Mouse (Mus musculus): ENCODE results near the gene Opalin. TPM values are rescaled to one million over a fixed set of nuclear protein-coding genes. Genes with fewer than 3 reads are reported as not detected.

Gene Opalin
- total RNA-seq, 4 experiments from 2014 or later, result not detected

- no peak for DNase-seq (ENCODE audit: low spot score)
These were observed 3.0 kb downstream of the Opalin start for GRCm38 (mm10) chr19:41073746-41074455.

DNA sequence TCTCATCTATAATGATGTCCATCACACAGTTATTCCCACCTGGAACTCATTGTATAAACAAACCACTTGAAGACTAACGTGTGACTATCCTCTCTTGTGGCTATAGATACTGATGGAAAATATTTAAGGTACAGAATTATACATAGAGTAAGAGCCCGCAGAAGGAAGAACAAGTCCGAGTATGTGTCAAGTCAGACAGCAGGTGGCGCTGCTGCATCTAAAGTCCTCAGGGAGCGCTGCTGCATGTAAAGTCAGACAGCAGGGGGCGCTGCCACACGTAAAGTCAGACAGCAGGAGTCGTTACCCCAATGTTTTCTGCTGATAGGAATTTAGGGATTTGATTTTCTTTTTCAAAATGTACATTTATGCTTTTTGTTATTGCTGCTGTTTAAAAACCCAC, 5.4 kb downstream of the Opalin start:
- peak; percentile 78 for DNase-seq (ENCODE audit: low spot score)

DNA sequence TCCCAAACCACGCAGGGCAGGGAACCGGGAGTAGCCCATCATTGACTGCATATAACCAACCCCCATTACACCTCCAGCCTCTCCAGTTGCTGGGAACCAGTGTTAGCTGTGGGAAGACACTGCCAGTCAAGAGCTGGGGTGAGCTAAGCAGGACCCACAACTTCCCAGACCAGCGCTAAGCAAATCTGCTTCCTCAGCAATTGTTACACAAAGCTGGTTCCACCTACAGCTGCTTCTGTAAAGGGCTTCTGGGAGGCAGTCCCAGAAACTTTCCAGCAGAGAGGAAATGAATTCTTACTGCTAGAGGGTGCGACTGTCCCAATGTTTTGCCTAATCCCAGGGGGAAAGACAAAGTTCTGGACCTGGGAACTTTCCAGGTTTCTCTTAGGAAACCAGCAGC, 22.2 kb downstream of the Opalin start:
- DNase-seq (ENCODE audit: low spot score), result no peak

GRCm38 (mm10) chr19:41053530-41053929, 23.4 kb downstream of the Opalin start:
- no peak for DNase-seq (ENCODE audit: low spot score)

DNA sequence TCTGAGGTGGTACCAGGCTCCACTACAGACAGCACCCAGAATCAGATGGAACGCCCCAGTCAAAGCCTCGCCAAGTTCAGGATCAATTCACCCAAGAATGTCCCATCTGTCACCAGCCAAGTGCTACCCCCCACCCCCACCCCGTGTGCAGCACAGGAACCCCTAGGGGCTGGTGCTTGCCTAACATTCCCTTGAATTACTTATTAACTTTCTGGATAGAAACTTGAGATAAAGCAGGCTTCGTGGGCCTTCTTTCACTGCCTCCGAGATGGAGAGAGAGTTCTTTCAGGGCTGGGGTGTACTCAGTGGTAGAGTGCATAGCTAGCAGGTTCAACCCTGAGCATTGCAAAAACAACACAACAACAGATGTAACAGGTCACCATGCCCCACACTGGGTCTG, 24.7 kb downstream of the Opalin start:
- DNase-seq (ENCODE audit: low spot score), result no peak

DNA sequence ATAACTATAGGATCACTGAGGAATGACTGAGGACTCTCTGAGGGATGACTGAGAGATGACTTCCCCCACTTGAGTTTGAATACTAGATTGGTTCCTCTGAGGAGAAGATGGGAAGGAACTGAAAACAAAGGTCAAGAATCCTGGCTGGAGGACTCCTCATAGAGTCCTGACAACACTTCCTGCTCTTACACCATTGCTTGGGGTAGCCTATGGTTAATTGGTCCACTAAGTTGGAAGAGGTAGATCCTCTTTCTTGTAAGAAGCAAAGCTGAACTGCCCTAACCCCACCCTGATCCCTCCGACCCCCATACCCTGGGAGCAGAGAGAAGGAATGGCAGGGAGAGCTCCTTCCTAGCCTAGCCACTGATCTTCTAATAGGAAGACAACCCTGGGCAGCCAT, 25.2 kb downstream of the Opalin start:
- DNase-seq (ENCODE audit: low spot score), result no peak

- DNase-seq (ENCODE audit: low spot score), result no peak
These were observed 28.7 kb downstream of the Opalin start for GRCm38 (mm10) chr19:41048187-41048559.

DNA sequence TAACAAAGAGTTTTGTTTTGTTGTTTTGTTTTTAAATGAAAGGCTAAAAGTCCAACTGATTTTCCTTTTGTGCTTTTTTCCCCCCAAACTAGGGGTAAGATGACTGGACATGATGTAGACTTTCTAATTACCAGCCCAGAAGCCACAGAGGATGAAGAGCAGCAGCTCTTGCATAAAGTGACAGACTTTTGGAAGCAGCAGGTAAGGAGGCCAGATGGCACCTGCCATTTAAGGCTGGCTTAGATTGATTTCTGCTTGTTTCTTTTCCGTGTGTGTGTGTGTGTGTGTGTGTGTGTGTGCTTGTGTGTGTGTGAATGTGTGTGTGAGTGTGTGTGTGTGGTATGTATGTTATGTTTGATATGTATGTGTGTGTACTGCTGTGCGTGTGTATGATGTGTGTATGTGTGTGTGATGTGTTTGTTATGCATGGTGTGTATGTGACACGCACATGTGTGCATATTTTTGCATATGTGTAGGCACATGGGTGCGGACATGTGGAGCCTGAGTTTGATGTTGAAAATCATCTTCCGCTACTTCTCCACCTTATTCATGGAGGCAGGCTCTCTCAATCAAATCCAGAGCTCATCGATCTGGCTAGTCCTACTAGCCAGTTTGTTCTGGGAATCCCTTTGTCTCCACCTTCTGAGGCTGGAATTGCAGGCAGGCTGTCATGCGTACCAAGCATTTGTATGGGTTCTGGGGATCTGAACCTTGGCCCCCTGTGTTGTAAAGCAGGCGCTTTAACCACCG, 29.3 kb downstream of the Opalin start:
- no peak for DNase-seq (ENCODE audit: low spot score)

DNA sequence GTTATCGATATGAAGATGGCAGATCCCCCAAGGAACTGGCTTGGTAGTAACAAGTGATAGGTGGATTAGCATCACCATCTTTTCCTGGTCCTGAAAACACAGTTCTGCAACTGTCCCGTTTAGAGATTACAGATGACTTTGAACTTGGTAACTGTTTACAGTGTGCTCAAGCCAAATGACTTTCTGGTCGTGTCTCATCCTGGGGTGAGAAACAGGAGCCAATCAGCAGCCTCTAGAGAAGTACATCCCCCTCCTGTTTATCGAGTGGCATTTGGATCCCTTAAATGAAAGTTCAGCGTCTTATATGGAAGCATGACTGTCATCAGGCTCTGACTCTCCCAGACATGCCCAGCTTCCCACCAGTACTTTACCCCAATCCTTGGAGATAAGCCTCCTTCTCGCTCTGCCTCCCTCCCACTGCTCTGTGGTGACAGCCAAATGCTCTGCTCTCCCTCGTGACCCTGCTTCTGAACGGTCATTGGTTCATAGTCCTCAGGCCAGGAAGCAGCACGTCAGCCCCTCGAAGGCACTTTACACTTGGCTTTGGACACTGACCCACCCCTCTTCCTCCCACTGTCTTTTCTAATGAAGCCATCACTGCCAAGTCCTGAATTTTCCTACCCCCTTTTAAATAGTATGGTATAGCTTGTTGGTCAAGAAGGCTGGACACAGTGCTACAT, 31.7 kb downstream of the Opalin start:
- no peak for DNase-seq (ENCODE audit: low spot score)

GRCm38 (mm10) chr19:41039110-41039509, 37.8 kb downstream of the Opalin start:
- DNase-seq (ENCODE audit: low spot score), result no peak

- no peak for DNase-seq (ENCODE audit: low spot score)
These were observed 40.9 kb downstream of the Opalin start for GRCm38 (mm10) chr19:41035809-41036551.

GRCm38 (mm10) chr19:41031869-41032268, 45.0 kb downstream of the Opalin start:
- DNase-seq (ENCODE audit: low spot score), result no peak

DNA sequence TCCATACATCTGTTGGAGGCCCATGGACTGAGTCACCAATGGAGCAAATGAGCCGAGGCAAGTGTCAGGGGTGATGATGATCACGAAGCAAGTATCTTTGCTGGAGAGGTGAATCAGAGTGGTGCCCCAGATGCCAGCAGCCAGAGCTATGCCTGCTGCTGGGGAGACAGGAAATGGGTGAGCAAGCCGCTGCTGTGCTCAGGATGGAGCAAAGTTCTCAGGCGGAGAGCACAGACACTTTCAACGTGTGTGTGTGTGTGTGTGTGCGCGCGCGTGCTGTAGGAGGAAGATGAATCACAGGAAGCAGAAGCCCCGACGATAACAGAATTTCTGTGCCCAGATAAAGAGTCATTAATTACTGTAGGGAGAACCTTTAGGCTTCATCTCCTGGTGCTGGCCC, 45.9 kb downstream of the Opalin start:
- DNase-seq (ENCODE audit: low spot score), result no peak

- no peak for DNase-seq (ENCODE audit: low spot score)
These were observed 46.8 kb downstream of the Opalin start for GRCm38 (mm10) chr19:41030161-41030560.

- DNase-seq (ENCODE audit: low spot score), result no peak
These were observed 47.7 kb downstream of the Opalin start, which contains the start of gene Dntt for GRCm38 (mm10) chr19:41029219-41029618. Gene Dntt (plus strand): TSS chr19:41029275.

DNA sequence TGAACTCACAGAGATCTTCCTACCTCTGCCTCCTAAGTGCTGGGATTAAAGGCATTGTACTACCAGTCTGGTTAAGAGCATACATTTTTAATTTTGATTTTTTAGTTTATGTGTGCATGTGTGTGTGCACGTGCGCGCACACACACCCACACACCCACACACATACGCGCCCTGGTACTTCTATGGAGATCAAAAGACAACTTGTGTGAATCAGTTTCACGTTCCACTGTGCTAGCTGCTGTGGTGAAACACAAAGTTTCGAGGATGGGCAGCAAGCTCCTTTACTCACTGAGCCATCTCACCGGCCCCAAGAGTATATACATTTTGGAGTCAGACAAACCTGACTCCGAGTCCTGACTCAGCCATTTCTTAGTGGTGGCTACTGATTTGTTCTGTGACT, 49.3 kb downstream of the Opalin start:
- no peak for DNase-seq (ENCODE audit: low spot score)

DNA sequence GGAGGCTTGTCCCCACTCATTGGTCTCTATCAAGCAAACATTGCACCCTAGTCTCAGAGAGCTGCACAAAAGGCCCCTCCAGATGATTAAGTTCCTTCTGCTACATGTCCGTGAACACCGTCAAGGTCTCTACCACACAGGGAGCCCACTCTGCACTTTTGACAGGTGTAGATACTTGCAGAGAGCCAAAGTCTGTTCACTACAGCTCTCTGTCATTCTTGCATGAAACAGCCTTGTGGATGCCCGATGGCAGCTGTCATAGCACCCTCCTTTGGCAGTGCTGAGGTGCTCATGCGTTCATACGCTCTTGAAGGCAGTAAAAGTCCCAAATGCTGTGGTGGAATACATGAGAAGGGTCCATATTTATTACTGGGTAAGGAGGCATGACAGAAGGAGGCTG, 49.9 kb downstream of the Opalin start:
- no peak for DNase-seq (ENCODE audit: low spot score)

DNA sequence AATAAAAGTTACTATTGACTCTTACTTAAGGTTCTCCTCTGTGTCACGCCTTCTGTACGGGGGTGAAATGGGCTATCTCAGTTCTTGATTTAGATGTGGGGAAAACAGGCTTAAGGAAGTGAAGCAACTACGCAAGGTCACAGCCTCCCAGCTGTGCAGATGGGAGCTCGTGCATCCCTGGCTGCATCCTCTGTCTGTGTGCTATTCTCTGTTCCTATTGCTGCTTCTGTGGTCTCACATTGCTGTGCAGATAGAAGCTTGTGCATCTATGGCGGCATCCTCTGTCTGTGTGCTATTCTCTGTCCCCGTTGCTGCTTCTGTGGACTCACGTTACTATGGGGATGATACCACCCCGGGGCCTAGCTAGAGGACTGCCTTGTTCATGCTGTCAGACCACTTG, 50.4 kb downstream of the Opalin start:
- DNase-seq (ENCODE audit: low spot score), result no peak

GRCm38 (mm10) chr19:41022244-41022643, 54.7 kb downstream of the Opalin start:
- DNase-seq (ENCODE audit: low spot score), result no peak

DNA sequence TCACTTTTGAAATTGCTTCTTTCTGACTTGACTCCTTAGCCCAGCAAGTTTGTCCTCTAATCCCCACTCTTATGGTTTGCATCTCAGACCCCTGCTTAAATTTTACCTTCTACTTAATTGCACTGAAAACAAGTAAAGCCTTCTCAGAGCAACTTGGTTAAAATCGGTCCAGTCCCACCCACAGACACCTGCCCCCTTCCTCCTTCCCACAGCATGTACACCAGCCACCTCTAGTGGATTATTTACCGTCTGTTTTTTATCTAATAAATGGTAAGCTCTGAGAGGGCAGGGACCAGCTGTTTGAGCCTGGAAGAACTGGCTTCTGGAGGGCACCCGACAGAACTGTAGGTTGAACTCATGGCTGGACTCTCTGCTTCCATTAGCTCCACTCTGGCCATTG, 56.4 kb downstream of the Opalin start:
- DNase-seq (ENCODE audit: low spot score), result no peak

- DNase-seq (ENCODE audit: low spot score), result no peak
These were observed 57.7 kb downstream of the Opalin start for GRCm38 (mm10) chr19:41019164-41019675.
